Mouse (Mus musculus) heart, postnatal 0 days (tissue): ENCODE results near the gene Cnksr3.

Experiments used
- CTCF ChIP-seq: IDR thresholded peaks from 2 replicates; pipeline ENCODE4 v1.5.1; 2016; ENCODE audit warnings: antibody characterized with exemption, control low read depth, low read depth
- EP300 ChIP-seq: IDR thresholded peaks from 2 replicates; pipeline ENCODE4 v1.6.1; 2016; ENCODE audit warnings: antibody characterized with exemption, low read depth

GRCm38 (mm10) chr10:7183171-7183631 is 28.8 kb downstream of the Cnksr3 start:
- TF ChIP-seq CTCF (no peak), EP300 (no peak)
